Mouse (Mus musculus) cerebellum, adult 2 months (tissue): ENCODE measurements at regions not wholly inside any gene's neighbourhood (a gene's known extent, or its start where the extent isn't known, plus 50 kb on each side); places are given as distances from the start of the nearest gene placed in this dataset.

Source experiments
- DNase-seq, 2 experiments: peaks; one replicate each; pipeline ENCODE4 v3.0.0; 2021
- H3K27ac ChIP-seq: fragments of 200-500 bp; 2 replicates; pipeline ENCODE4 v1.5.1; 2012; ENCODE audit warnings: low read length, control low read depth, inconsistent platforms; ENCODE audit not compliant: insufficient read depth
- H3K27me3 ChIP-seq: fragments of 200-500 bp; 2 replicates; pipeline ENCODE4 v1.6.1; 2012; ENCODE audit warnings: inconsistent platforms, mild to moderate bottlenecking, low read length, moderate library complexity; ENCODE audit not compliant: control insufficient read depth, insufficient read depth
- H3K4me1 ChIP-seq: fragments of 200-500 bp; 2 replicates; pipeline ENCODE4 v1.6.1; 2011; ENCODE audit warnings: low read length; ENCODE audit not compliant: control insufficient read depth, insufficient read depth
- H3K4me3 ChIP-seq: fragments of 200-500 bp; replicated peaks from 2 replicates; pipeline ENCODE3; 2011; ENCODE audit warnings: mild to moderate bottlenecking, low read depth, low read length, control low read depth; ENCODE audit not compliant: insufficient read depth
- CTCF ChIP-seq: fragments of 200-500 bp; IDR thresholded peaks from 2 replicates; pipeline ENCODE4 v1.5.1; 2011; ENCODE audit warnings: low read depth, mild to moderate bottlenecking, control low read depth, low read length, moderate library complexity, borderline replicate concordance; ENCODE audit not compliant: insufficient read depth
- POLR2A ChIP-seq: fragments of 200-500 bp; IDR thresholded peaks from 2 replicates; pipeline ENCODE4 v1.6.1; 2011; ENCODE audit warnings: low read length, control low read depth, borderline replicate concordance; ENCODE audit not compliant: insufficient read depth
- WGBS: fragments of 180-500 bp; shearing (Covaris S2); methylation state at CpG from one replicate; pipeline ENCODE4 v1.1.7; 2018; 5-methylcytosine and 5-hydroxymethylcytosine counted together

GRCm38 (mm10) chr10:105926229-105926911 lies 85.2 kb upstream of the Mettl25 start:
- Histone ChIP-seq H3K4me1 (no peaks in the 10 kb centered on the region), H3K27ac (no peak overlapping the region), H3K4me3 (no peak overlapping the region), H3K27me3 (no peaks in the 10 kb centered on the region)
- 83% methylated on average over 5 of the region's 5 CpGs for WGBS
- no peak for DNase-seq
- TF ChIP-seq POLR2A (no peak), CTCF (no peak)

GRCm38 (mm10) chr10:105899677-105900076 lies 58.5 kb upstream of the Mettl25 start:
- H3K4me3 ChIP-seq, result no peak overlapping the region
- H3K27me3 ChIP-seq, result no peaks in the 10 kb centered on the region
- H3K4me1 ChIP-seq, result no peaks in the 10 kb centered on the region
- no peak for DNase-seq
- no peak overlapping the region for H3K27ac ChIP-seq
- 31% methylated on average over 1 of the region's 1 CpGs for WGBS
- TF ChIP-seq CTCF (no peak), POLR2A (no peak)

DNA sequence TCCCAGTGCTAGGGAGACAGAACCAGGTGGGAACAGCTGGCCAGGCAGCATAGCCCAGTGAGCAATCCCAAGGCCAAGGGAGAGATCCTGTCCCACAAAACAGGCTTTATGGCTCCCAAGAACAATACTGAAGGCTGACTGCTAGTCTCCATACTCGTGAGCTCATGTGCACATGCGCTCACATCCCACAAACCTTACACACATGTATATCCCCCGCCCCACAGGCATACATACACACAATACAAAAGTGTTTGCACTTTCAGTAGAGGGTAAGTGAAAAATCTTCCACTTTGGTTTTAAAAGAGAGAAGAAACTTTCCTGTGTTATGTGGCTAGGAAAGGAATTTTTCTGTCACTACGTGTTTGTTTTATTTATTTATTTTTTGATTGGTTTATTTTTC lies 58.0 kb upstream of the Mettl25 start:
- TF ChIP-seq POLR2A, result no peak
- TF ChIP-seq CTCF, result no peak
- no peak overlapping the region for H3K27ac ChIP-seq
- DNase-seq, result no peak
- WGBS, result 65% methylated on average over 4 of the region's 4 CpGs
- H3K27me3 ChIP-seq, result no peaks in the 10 kb centered on the region
- no peaks in the 10 kb centered on the region for H3K4me1 ChIP-seq
- no peak overlapping the region for H3K4me3 ChIP-seq
